Mouse (Mus musculus) fat pad, adult 2 months (tissue): ENCODE measurements around the gene Irs2.

Experiments
- DNase-seq: peaks from one replicate; pipeline ENCODE4 v3.0.0-alpha.2; 2011; ENCODE audit warnings: low read depth, low spot score; ENCODE audit errors: extremely low read depth

The Irs2 gene

GRCm38 (mm10) chr8:10989946-10990345 is 18.3 kb downstream of the Irs2 start:
- no peak for DNase-seq

GRCm38 (mm10) chr8:10986638-10987037 is 21.6 kb downstream of the Irs2 start:
- DNase-seq = no peak

GRCm38 (mm10) chr8:10985064-10985463 is 23.2 kb downstream of the Irs2 start:
- DNase-seq = no peak

GRCm38 (mm10) chr8:10980876-10981275 is 27.4 kb downstream of the Irs2 start:
- DNase-seq = no peak

GRCm38 (mm10) chr8:10979916-10980315 is 28.3 kb downstream of the Irs2 start:
- no peak for DNase-seq

GRCm38 (mm10) chr8:10979196-10979794 is 29.0 kb downstream of the Irs2 start:
- DNase-seq = no peak

- DNase-seq = no peak
Observed at GRCm38 (mm10) chr8:10978377-10978776, 29.9 kb downstream of the Irs2 start.

GRCm38 (mm10) chr8:10977742-10978376 is 30.4 kb downstream of the Irs2 start:
- DNase-seq = no peak

- no peak for DNase-seq
Observed at GRCm38 (mm10) chr8:10974659-10975058, 33.6 kb downstream of the Irs2 start.

GRCm38 (mm10) chr8:10974126-10974525 is 34.1 kb downstream of the Irs2 start:
- DNase-seq = no peak

GRCm38 (mm10) chr8:10972851-10973452 is 35.3 kb downstream of the Irs2 start:
- no peak for DNase-seq

- no peak for DNase-seq
Observed at GRCm38 (mm10) chr8:10971984-10972383, 36.3 kb downstream of the Irs2 start.

- no peak for DNase-seq
Observed at GRCm38 (mm10) chr8:10971509-10971908, 36.7 kb downstream of the Irs2 start.

GRCm38 (mm10) chr8:10970496-10971456 is 37.5 kb downstream of the Irs2 start:
- DNase-seq = no peak

GRCm38 (mm10) chr8:10968687-10969086 is 39.6 kb downstream of the Irs2 start:
- DNase-seq = no peak

GRCm38 (mm10) chr8:10965401-10966117 is 42.7 kb downstream of the Irs2 start:
- no peak for DNase-seq

GRCm38 (mm10) chr8:10964511-10965099 is 43.7 kb downstream of the Irs2 start:
- no peak for DNase-seq

GRCm38 (mm10) chr8:10961989-10962388 is 46.3 kb downstream of the Irs2 start:
- DNase-seq = no peak

- no peak for DNase-seq
Observed at GRCm38 (mm10) chr8:10960277-10960819, 47.9 kb downstream of the Irs2 start.
